Mouse (Mus musculus) C2C12 (cell line): Measurements from ENCODE around the gene Uvrag.

Source experiments
- CEBPB ChIP-seq: IDR thresholded peaks from one replicate; pipeline ENCODE4 v1.6.1; 2011; ENCODE audit warnings: low read depth, mild to moderate bottlenecking, control low read depth, moderate library complexity
- FOSL1 ChIP-seq: IDR thresholded peaks from one replicate; pipeline ENCODE4 v1.8.0; 2011; ENCODE audit warnings: mild to moderate bottlenecking, low read length; ENCODE audit not compliant: poor library complexity, insufficient read depth, severe bottlenecking

GRCm38 (mm10) chr7:98917407-98917806 is 223.5 kb downstream of the Uvrag start:
- no peak for TF ChIP-seq FOSL1
- no peak for TF ChIP-seq CEBPB
